Mouse (Mus musculus): ENCODE results near the gene Olfr986.

Gene Olfr986

DNA sequence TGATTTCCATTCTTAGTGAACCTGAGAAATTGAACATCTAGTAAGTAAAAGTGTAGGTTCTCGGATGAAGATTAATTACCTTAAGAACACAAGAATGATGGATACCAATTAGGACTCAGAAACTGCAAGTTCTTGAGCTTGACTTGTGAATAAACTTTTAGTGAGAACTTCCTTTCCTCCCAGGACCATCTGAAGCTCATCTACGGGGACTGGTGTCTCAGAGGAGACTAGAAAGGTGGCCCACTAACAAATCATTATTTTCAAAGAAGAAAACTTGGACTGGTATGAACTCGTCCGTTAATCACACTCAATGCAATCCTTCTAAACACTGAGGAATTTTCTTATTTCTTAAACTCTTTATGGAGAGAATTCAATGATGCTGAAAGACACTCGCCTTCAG, at the start of gene Olfr986:
Olfr986 (plus strand) TSS at position 301 of the 400 bp plus-strand sequence.
- DNase-seq = no peak

DNA sequence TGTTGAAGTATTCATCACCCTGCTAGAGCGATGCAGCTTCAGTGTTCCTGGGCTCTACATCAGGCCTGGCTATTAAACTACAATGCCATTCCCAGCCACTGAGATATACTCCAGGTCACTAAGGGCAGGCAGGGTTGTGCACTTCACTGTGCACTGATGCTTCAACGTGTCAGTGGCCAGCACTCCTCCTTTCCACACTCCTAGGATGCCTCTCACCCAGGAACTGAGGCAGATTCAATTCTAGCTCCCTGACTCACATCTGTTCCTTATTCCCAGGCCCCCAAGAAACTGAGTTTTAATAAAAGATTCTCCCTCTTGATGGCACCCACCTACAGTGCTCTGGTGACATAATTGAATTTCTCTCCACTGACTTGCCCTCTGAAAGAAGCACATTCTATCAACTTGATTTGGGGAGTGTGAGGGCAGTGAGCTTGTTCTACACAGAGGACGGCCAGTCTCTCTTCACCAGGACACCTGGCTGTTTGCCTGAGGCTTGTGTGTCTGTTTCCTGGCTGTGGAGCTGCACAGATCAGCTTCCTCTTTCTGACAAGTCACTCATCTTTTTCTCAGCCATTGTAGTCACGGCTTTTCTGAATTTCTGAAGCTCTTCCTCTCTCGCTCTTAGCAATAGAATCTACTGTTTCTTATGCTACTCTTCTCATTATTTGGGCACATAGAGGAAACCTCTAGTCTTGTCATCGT, 43.6 kb upstream of the Olfr986 start:
- no peak for DNase-seq

DNA sequence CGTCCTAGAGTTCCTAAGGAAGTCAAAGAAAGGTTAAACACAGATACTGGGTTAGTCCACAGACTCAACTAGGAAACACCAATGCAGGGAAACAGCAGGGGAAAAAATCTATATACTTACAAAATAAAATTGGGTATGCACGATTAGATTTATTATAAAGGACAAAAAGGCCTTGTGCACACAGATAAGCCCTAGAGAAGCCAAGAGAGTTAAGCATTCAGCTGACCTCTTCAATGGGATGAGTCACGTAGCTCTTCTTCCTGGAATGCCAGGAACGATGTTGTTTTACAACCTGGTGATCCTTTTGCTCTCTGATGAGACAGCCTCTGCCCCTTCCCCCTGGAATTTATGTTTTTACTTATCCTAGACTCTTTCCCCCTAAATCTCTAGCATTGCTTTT, 41.2 kb upstream of the Olfr986 start:
- DNase-seq = no peak

DNA sequence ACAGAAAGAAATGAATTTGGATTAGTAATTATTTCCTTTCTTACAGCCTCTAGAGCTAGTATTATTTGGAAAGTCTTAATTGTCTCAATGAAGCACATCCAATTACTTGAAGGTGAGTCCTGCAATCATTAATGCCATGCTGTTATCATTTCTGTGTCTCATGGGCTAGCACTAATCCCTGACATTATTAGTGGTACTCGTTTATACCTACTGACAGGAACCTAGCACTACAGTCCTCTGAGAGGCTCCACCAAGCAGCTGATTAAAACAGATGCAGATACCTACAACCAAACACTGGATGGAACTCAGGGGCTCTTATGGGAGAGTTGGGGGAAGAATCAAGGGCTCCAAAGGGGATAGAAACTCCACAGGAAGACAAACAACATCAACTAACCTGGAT, 39.2 kb upstream of the Olfr986 start:
- no peak for DNase-seq

DNA sequence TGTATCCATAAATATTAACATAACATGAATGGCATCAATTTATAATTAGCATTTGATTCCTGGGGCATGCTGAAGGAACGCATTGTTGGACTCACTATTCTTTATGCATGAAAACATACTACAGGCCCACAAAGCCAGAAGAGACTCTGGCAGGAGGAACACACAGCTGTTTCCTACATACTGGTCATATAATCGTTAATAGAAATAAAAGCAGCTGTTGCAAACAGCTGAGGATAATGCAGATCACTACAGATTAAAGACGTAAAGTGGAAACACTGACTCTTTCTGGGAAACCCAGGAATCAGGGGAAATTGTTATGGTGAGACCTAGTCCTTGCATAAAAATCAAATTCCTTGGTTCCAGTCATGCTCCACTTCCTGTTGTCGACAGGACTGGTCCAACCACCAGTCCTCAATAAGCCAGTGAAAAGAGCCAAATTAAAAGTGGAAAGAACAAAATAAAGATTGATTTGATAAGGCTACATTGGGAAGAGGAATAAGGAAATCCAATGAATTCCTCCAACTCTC, 25.5 kb upstream of the Olfr986 start:
- peak; percentile 13 for DNase-seq

DNA sequence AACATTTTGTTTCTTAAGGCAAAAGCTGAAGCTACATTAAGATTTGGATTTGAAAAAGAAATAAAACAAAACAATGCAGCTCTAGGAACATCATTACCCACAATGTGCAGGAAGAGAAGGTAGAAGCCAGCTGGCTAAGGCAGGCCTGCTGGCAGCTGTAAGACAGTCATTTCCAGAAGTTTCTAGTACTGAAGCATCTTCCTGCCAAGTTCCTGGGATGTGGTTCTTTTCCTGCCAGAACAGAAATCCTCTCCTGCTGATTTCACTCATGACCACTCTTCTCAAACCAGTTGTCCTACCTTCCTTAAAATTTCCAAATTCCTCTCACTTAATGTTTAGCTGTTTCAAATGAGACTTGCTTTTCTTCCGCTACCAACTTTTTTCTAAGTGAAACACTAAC, 14.3 kb upstream of the Olfr986 start:
- no peak for DNase-seq

DNA sequence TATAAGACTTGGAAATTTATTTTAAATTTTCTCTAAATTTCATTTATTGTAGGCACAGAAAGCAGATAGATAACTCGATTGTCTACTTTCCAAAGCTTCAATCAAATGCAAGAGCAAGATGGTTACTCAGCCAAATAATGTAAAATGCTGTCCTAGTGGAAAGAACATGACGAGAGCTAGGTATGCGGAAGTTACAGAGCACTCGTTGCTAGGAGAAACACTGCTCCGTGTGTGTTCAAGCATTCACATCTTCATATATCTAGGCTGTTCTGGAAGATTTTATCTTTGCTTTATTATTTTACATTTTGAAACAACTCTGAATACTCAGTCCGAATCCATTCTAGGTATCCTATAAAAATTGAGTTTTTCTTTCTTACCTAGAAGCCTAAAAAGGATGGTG, 3.7 kb upstream of the Olfr986 start:
- DNase-seq = peak; percentile 41

DNA sequence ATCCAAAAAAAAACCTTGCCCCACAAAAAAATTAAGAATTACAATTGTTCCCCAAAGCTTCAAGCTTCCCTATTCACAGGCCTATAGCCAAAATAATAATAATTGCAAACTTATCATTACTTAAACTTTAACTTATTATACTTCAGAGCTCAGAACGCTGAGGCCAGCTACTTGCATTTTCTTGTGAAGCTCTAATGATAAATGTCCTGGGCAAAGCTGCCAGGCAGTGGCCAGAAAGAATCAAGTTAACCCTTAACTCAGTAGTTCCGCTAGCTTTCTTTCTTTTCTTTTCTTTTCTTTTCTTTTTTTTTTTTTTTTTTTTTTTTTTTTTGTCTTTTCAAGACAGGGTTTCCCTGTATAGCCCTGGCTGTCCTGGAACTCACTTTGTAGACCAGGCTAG, 4.4 kb downstream of the Olfr986 start:
- DNase-seq = peak; percentile 60

DNA sequence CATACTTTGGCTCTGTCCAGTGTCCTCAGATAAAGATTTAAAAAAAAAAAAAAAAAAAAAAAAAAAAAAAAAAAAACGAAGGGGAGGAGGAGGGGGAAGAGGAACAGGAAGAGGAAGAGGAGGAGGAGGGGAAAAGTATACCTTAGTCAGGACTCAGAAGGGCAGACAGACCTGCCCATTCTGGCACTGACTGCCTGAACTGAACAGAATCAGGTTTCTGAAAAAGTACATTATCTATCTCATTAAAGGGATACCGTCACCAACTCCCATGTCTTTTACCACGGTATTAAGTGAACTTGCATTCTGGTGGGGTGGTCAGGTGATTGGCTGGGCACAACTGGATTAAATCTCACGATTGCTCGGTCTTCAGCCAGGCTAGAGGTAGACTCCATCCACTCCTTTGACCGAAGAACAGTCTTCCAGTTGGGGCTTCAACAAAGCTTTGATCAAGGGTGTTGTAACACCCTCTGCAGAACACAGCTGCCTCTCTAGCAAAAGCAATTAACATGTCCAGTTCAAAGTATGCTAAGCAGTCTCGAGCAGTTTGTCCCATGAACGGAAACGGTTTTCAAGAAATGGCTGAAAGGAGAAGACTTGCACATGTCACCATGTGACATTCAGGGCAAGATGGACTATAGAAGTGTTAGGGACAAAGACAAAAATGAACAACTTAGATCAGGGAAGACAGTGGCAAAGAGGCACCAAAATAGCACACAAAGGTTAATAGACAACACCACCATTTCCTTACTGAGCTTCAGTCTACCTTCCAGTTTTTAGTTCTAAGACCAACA, 10.6 kb downstream of the Olfr986 start:
- no peak for DNase-seq

DNA sequence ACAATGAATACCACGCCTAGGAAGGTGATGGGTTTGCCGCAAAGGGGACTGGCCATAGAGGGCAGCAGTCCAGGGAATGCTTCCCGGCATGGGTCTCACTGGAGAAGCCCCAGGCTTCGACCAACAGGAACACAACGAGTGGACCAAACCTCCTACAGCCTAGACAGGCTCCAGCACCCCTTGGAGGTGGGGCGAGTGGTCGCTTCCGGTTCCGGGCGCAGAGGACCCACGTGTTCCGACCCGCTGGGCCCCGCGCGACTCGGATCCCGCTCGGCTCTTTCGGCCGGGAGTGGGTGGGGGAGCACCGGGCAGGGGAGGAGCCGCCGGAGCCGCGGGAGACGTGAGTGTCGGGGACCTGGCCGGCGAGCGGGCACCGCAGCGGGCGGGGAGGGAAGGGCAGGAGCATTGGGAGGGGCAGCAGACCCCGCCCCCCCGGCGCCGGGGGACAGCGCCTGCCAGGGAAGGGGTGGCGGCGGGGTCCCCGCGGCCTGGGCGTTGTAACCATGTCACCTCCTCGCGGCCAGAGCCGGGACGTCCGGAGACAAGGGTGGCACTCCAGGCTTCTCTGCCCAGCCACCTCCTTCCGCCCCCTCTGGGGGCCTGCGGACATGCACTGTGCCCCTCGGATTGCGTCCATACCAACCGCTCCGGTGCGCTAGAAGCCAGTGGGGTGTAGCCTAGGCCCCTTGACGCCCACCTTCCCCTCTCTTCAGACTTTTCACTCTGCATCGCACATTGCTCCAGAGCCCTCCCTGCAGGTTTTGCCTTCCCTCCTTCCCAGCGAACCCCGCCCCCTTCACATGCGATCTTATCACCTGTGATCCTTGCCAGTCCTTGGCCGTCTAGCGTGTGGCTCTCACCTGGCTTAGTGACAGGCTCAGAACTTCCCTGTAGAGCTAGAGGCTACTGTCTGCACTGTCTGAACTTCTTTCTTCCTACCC, 11.6 kb downstream of the Olfr986 start, which contains the start of gene Zfp202:
Zfp202 (plus strand) TSS at position 219 of the 941 bp plus-strand sequence.
- DNase-seq = peak; percentile 90

DNA sequence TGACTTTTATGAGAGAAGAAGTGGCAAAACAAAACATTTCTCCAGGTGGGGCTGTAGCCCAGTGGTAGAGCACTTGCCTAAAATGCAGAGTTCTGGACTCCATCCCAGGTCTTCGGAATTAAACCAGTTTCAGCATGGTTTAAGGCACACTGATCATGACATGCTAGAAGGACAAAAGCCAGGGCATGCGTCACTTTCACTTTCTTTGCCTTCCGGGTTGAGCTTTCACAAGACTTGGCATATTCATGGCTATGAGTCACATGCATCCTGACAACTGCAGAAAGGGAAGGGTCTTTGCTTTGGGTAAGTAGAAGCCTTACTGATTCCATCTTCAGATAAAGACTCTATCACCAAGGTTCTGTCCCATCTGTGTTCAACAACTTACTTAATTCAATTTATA, 15.3 kb downstream of the Olfr986 start:
- no peak for DNase-seq

DNA sequence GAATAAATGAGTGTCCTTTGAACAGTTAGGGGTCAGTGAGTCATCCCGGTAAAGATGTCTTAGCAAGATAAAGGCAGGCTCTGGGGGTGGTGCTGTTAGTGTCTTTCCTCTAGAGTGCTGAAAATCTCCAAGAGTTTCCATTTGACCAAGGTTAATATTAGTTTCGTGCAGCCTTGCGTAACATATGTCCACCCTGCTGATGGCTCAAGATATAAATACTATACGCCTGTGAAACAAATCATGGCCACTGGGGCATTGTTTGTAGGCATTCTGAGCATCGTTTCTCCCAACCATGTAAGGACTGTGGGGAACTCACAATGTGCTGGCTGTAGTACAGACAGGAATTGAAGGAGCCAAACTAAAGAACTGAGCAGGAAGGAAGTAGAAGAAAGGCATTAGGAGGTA, 25.8 kb downstream of the Olfr986 start:
- DNase-seq = no peak

DNA sequence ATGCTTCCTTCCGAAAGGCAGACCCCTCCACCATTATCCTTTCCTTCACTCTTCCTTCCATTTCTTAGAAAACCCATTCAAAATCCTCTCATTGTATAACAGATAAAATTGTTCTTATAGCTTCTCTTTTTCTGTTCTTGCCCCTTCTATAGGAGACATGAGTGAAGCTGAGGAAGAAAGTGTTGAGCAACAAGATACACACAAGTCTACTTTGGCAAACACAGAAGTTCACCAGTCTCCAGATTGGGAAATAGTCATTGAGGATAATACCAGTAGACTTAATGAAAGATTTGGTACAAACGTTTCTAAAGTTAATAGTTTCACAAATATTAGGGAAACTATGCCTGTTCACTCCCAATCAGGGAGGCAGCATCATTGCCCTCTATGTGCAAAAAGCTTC, 30.0 kb downstream of the Olfr986 start:
- DNase-seq = no peak

DNA sequence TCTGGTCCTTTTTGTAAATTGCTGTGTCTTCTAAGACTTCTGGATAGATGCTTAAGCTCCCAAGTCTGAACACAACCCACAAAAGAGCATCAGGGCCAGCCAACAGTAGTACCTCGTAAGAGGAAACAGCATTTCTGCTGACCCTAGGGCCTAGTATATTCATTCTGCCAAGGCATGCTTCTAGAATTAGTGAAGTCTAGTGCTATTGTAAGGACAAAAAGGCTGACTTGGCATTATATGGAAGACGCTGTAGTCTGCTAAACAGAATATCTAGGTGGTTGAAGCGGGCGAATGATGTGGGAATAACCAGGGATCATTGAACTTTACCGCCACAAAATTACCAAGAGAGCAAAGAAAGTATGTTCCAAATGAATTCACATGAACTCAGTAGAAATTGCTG, 33.3 kb downstream of the Olfr986 start:
- DNase-seq = no peak

DNA sequence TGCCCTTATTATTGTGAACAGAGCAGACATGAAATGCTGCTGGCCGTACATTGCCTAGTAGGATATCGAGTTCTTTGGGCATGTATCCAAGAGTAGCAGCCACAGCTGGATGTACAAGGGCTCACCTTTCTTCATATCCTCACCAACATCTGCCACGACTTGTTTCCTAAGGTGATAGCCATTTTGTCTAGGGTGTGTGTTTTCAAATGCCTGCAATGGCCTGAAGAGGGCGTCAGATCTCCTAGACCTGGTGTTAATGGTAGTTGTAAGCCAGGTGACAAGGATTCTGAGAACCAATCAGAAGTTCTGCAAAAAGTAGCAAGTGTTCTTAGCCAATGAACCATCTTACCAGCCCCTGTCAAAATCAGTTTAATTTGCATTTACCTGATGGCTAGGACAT, 35.9 kb downstream of the Olfr986 start:
- no peak for DNase-seq

DNA sequence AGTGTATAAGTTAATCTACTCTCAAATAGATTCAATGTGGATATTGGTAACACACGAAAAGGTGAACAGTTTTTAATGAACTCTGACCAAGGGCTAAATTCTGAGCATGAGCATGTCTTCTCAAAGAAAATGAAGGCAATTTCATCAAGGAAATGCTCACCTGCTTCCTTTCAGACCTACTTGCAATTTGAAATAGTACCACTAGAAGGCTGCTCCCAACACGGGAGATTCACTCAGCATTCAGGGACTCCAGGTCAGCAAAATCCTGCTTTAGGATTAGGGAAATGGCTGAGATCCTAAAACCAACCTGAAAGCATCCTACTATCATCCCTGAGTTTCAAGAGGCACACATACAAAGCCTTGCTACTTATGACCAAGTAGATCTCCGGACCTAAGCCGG, 43.6 kb downstream of the Olfr986 start:
- DNase-seq = no peak

DNA sequence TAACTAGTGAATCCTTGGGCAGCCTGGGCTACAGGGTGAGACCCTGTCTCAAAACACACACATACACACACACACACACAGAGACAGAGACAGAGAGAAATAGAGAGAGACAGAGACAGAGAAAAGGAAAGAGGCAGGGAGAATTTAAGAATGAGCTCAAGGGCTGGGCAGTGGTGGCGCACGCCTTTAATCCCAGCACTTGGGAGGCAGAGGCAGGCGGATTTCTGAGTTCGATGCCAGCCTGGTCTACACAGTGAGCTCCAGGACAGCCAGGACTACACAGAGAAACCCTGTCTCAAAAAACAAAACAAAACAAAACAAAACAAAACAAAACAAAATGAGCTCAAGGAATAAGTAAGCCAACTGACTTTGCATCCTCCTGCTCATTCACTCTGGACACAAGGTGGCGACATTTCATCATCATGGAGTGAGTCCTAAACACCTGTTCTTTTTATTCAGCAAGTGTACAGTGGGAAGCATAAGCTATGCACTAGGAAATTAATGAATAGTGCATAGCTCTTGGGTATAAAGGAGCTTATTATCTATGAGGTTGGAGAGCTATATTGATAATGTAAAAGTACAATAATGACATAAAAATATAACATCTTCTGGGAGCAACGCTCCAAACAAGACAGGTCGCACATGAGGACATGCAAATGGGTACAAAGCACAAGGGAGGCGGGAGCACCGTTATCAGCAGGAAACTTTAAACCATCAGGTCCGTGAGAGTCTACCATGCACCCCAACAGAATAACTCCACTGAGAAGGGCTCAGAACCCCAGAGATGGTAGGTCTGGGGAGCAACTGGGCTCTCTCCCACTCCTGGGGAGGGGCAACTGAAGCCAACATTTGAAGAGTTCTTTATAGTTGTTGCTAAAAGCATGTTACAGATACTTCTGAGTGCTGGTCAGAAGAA, 47.4 kb downstream of the Olfr986 start:
- peak; percentile 59 for DNase-seq

DNA sequence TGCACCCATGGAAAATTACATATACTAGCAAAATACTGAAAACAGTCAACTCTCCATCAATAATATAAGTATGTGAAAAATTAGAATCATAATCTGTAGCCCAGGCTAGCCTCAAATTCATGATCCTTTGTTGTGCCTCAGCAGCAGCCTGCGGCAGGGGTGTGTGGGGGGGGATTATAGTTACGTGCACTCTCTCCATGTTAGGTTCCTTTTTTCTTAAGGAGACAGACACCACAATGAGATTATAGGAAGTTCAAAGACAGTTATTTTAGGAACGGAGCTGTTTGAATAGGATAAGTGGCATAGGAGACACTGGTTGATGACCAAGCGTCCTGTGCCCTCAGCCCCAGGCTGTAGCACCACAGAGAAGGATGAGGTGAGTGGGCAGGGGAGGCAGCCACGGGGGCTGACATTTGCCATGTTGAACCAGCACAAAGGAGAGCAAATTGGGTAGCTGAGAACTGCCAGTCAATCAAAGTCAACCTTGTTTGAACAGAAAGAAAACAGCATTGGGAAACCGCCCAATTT, 48.1 kb downstream of the Olfr986 start:
- DNase-seq = no peak

DNA sequence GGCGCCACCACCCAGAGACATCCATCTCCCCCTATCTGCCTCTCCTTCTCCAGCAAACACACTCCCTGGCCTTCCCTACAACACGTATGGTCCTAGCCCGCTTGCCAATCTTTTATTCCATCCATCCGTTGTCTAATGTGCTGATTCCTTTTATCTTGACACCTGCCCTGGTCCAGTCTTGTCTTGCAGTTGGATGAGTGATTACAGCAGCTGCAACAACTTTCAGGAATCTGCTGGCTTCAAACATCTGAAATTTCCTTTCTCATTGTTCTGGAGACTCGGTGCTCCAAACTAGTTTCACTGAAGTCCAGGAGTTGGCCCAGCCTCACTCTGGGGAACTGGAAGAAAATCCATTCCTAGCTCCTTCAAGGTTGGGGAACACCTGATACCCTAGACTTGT, 48.8 kb downstream of the Olfr986 start:
- no peak for DNase-seq

DNA sequence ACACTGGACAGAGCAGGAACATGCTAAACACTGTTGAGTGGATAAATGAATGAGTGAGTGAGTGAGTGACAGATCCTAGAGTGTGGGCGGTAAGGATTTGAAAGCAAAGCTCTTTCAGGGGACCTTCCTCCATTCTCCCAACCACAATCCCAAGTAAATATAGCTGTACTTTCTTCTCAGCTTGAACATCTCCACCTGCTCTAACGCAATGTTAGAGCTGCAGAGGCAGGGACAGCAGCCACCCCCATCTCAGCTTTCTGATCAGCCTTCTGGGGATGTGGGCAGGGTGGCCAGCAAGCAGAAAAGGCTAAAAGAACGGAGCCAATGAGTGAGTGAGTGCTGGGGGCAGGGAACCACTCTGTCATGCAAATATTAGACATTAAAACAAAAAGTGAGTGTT, 50.3 kb downstream of the Olfr986 start:
- no peak for DNase-seq

DNA sequence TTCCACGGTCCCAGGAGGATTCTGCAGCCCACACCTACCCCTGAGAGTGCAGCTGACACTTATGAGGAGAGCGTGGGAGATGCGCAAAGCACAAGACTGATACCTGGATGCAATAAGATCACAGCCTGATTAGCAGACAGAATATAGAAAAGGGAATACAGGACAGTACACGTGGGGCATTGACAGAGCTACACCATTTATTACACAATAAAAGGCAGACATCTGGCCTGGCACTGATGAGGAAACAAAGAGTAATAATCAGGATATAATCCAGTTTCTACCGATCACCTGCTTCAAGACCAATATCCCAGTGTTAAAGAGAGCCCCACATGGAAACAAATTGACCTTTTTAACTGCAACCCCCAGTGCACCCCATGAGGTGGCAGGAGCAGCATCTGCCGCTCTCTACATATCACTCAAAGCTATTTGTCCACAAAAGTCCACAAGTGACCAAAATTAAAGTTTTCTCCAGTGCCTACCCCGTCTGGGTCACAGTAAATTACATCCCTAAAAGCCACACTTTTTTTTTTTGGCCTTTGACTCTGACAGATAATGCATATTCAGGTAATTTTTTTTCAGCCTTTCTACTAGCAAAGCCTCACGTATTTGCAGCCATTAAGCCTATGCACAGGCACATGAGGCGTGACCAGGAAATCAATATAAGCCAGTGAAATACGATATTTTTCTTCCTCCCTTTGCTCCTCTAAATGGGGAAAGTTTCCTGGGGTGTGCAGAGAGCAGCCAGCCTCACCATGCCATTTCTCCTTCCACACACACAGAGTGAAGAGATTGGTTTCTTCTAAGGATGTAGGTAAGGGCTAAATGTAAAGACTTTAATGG, 53.7 kb downstream of the Olfr986 start:
- DNase-seq = no peak
